Mouse (Mus musculus): Measurements from ENCODE around the gene Prdx6b. TPM values are rescaled to one million over a fixed set of nuclear protein-coding genes. Genes with fewer than 3 reads are reported as not detected.

Prdx6b gene
- not detected in 2 replicates for polyA plus RNA-seq (2011; ENCODE audit: insufficient read depth, insufficient read length, low read depth, missing spikeins)

DNA sequence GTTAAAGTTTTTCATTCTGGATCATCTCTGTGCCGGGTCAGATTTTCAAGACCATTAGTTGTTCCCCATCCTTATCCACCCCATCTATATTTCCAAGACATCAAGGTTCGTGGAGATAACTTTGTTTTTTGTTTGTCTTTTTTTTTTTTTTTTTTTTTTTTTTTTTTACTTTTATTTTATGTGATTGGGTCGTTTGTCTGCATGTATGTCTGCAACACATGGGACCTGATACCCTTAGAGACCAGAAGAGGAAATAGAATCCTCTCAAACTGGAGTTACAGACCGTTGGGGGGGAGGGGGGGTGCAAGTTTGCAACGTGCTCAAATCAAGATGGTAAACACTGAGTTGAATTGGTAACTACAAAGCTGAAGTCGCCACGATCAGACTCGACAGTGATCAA, at the start of gene Prdx6b:
Gene Prdx6b (plus strand): TSS at position 301 of the 400 bp plus-strand sequence.
- TF ChIP-seq EP300 (IDR thresholded peaks at IDR 0.05; ENCODE audit: insufficient read depth, low read depth, low read length), result no peak
- TF ChIP-seq POLR2A (IDR thresholded peaks at IDR 0.05; ENCODE audit: insufficient read depth, low read length), result no peak
- no peak for TF ChIP-seq CTCF (IDR thresholded peaks at IDR 0.05; ENCODE audit: low read depth, low read length)
- Histone ChIP-seq H3K27me3 (ENCODE audit: control insufficient read depth, insufficient read depth, low read length, poor library complexity, severe bottlenecking) (no peaks in the 10 kb centered on the region), H3K4me1 (ENCODE audit: control insufficient read depth, insufficient read depth, low read length) (no peaks in the 10 kb centered on the region), H3K9me3 (replicated peaks; ENCODE audit: control insufficient read depth, insufficient read depth, low read length, poor library complexity, severe bottlenecking) (no peaks in the 10 kb centered on the region), H3K9ac (ENCODE audit: low read depth, poor library complexity, severe bottlenecking) (no peak within 1 kb of the TSS), H3K36me3 (ENCODE audit: control insufficient read depth, insufficient read depth, low read length, poor library complexity, severe bottlenecking) (no peaks in the 10 kb centered on the region), H3K4me3 (ENCODE audit: low read depth, low read length) (no peak within 1 kb of the TSS), H3K27ac (ENCODE audit: insufficient read depth, low read length) (no peak within 1 kb of the TSS)

DNA sequence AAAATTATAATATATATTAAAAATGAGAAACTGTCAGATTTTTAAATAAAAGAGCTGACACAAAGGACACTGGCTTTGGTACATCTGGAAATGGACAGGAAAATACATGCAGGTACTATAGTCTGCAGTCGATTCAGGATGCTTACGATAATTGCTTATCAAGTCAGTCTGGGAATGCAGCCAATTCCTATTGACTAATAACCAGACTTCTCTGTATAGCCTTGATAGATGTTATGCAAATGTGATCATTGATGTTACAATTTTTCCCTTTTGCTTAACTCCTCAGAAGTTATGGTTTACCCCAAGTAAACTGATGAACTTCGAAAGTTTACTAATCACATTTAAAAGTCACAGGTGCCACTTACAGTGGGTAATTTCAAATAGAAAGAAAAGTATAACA, 44.8 kb upstream of the Prdx6b start:
- TF ChIP-seq EP300 (IDR thresholded peaks at IDR 0.05; ENCODE audit: insufficient read depth, low read depth, low read length), result no peak
- no peak for TF ChIP-seq CTCF (IDR thresholded peaks at IDR 0.05; ENCODE audit: low read depth, low read length)
- no peak for TF ChIP-seq POLR2A (IDR thresholded peaks at IDR 0.05; ENCODE audit: insufficient read depth, low read length)

DNA sequence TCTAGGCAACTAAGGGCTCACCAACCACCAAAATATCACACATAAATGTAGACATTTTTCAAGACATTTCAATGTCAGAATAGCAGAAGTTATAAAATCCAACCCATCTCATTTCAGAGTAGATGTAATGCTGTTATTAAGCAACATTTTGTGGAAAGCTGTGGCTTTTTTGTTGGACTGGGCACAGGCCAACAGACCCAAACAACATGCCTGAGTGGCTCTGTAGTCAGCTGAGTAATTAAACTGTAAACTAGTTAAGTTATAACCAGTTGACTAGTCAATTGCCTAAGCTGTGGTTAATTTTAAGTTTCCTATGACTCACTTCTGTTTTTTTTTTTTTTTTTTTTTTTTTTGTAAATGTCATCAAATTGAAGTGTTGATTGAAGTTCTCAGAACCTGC, 44.4 kb upstream of the Prdx6b start:
- Histone ChIP-seq H3K36me3 (ENCODE audit: control insufficient read depth, insufficient read depth, low read length, poor library complexity, severe bottlenecking) (no peaks in the 10 kb centered on the region), H3K27me3 (ENCODE audit: control insufficient read depth, insufficient read depth, low read length, poor library complexity, severe bottlenecking) (no peaks in the 10 kb centered on the region), H3K9ac (ENCODE audit: low read depth, poor library complexity, severe bottlenecking) (no peak overlapping the region), H3K4me3 (ENCODE audit: low read depth, low read length) (no peak overlapping the region), H3K27ac (ENCODE audit: insufficient read depth, low read length) (no peak overlapping the region), H3K9me3 (replicated peaks; ENCODE audit: control insufficient read depth, insufficient read depth, low read length, poor library complexity, severe bottlenecking) (peaks cover 5% of the 10 kb centered on the region), H3K4me1 (ENCODE audit: control insufficient read depth, insufficient read depth, low read length) (no peaks in the 10 kb centered on the region)
- TF ChIP-seq POLR2A (IDR thresholded peaks at IDR 0.05; ENCODE audit: insufficient read depth, low read length), result no peak
- TF ChIP-seq EP300 (IDR thresholded peaks at IDR 0.05; ENCODE audit: insufficient read depth, low read depth, low read length), result no peak
- TF ChIP-seq CTCF (IDR thresholded peaks at IDR 0.05; ENCODE audit: low read depth, low read length), result no peak

More for the DNA sequence above, 44.8 kb upstream of the Prdx6b start:
- Histone ChIP-seq H3K4me3 (ENCODE audit: low read depth, low read length) (no peak overlapping the region), H3K27me3 (ENCODE audit: control insufficient read depth, insufficient read depth, low read length, poor library complexity, severe bottlenecking) (no peaks in the 10 kb centered on the region), H3K36me3 (ENCODE audit: control insufficient read depth, insufficient read depth, low read length, poor library complexity, severe bottlenecking) (no peaks in the 10 kb centered on the region), H3K27ac (ENCODE audit: insufficient read depth, low read length) (no peak overlapping the region), H3K9ac (ENCODE audit: low read depth, poor library complexity, severe bottlenecking) (no peak overlapping the region), H3K9me3 (replicated peaks; ENCODE audit: control insufficient read depth, insufficient read depth, low read length, poor library complexity, severe bottlenecking) (peaks cover 5% of the 10 kb centered on the region), H3K4me1 (ENCODE audit: control insufficient read depth, insufficient read depth, low read length) (no peaks in the 10 kb centered on the region)

DNA sequence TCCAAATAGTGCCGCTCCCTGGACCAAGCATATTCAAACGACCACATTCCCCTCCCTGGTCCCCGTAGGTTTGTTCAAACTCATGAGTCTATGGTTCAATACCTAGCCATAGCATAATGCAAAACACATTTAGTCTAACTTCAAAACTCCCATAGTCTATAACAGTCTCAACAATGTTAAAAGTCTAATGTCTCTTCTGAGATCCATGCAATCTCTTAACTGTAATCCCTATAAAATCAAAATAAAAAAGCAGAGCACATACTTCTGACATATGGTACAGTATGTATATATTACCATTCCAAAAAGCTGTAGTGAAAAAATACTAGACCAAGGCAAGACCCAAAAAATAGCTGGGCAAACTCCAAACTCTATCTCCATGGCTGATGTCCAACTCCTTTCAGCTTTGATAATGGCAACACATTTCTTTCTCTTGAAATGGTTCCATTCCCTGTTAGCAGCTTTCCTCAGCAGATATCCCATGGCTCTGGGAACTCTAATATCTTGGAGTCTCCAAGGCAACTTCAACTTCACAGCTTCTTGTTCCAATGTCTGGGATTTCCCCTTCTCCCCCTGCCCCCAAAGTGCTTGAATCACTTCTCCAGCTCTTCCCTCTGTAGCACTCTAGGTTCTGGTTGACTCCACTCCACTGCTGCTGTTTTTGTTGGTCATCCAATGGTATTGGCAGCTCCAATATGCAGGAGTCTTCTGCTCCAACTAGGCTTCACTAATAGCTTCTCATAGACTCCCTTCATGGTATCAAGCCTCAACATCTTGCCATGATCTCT, 32.2 kb upstream of the Prdx6b start:
- no peak overlapping the region for H3K9ac ChIP-seq (ENCODE audit: low read depth, poor library complexity, severe bottlenecking)
- no peak overlapping the region for H3K27ac ChIP-seq (ENCODE audit: insufficient read depth, low read length)
- no peaks in the 10 kb centered on the region for H3K9me3 ChIP-seq (replicated peaks; ENCODE audit: control insufficient read depth, insufficient read depth, low read length, poor library complexity, severe bottlenecking)
- no peak overlapping the region for H3K4me3 ChIP-seq (ENCODE audit: low read depth, low read length)
- no peaks in the 10 kb centered on the region for H3K4me1 ChIP-seq (ENCODE audit: control insufficient read depth, insufficient read depth, low read length)
- TF ChIP-seq POLR2A (IDR thresholded peaks at IDR 0.05; ENCODE audit: insufficient read depth, low read length), result no peak
- TF ChIP-seq CTCF (IDR thresholded peaks at IDR 0.05; ENCODE audit: low read depth, low read length), result no peak
- TF ChIP-seq EP300 (IDR thresholded peaks at IDR 0.05; ENCODE audit: insufficient read depth, low read depth, low read length), result no peak
- H3K27me3 ChIP-seq (ENCODE audit: control insufficient read depth, insufficient read depth, low read length, poor library complexity, severe bottlenecking), result no peaks in the 10 kb centered on the region
- no peaks in the 10 kb centered on the region for H3K36me3 ChIP-seq (ENCODE audit: control insufficient read depth, insufficient read depth, low read length, poor library complexity, severe bottlenecking)

DNA sequence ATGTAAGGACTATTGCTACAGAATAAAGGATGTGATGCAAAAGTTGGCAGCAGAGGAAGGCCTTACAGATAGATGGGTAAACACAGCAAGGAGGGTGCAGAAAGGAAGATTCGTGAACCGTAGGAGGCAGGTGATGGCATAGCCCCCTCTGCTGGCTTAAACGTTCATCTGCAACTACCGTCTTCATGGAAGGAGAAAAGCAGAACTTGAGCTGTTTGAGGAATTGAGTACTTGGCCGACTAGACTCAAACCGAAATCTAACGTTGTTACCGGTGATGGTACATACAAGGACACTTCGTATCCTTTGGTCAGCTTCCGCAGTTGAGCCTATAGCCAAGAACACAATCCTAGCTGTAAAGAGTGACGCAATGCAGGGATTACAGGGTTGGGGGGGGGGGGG, 25.4 kb upstream of the Prdx6b start:
- H3K4me1 ChIP-seq (ENCODE audit: control insufficient read depth, insufficient read depth, low read length), result no peaks in the 10 kb centered on the region
- H3K36me3 ChIP-seq (ENCODE audit: control insufficient read depth, insufficient read depth, low read length, poor library complexity, severe bottlenecking), result no peaks in the 10 kb centered on the region
- no peak overlapping the region for H3K9ac ChIP-seq (ENCODE audit: low read depth, poor library complexity, severe bottlenecking)
- TF ChIP-seq POLR2A (IDR thresholded peaks at IDR 0.05; ENCODE audit: insufficient read depth, low read length) (no peak), CTCF (IDR thresholded peaks at IDR 0.05; ENCODE audit: low read depth, low read length) (peak; percentile 79)
- H3K27me3 ChIP-seq (ENCODE audit: control insufficient read depth, insufficient read depth, low read length, poor library complexity, severe bottlenecking), result no peaks in the 10 kb centered on the region
- no peak overlapping the region for H3K4me3 ChIP-seq (ENCODE audit: low read depth, low read length)
- no peak overlapping the region for H3K27ac ChIP-seq (ENCODE audit: insufficient read depth, low read length)
- no peaks in the 10 kb centered on the region for H3K9me3 ChIP-seq (replicated peaks; ENCODE audit: control insufficient read depth, insufficient read depth, low read length, poor library complexity, severe bottlenecking)

DNA sequence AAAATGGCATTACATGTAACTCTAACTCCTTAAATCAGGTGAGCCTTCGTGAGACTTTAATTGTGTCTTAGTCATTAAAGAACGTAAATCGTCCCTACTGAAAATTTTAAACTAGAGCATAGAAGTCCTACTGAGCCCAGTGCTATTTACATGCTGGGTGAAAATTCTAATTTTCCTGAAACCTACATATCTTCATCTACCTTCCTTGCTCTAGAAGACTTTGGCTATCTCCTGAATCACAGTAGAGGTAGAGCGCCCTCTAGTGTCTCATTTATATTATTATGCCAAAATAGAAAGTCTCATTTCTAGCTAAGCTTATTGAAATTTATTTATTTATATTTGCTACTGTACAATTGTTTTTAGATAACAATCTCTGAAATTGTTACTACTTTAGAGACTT, 24.2 kb upstream of the Prdx6b start:
- Histone ChIP-seq H3K4me3 (ENCODE audit: low read depth, low read length) (no peak overlapping the region), H3K36me3 (ENCODE audit: control insufficient read depth, insufficient read depth, low read length, poor library complexity, severe bottlenecking) (no peaks in the 10 kb centered on the region)
- no peak for TF ChIP-seq POLR2A (IDR thresholded peaks at IDR 0.05; ENCODE audit: insufficient read depth, low read length)
- TF ChIP-seq EP300 (IDR thresholded peaks at IDR 0.05; ENCODE audit: insufficient read depth, low read depth, low read length), result no peak
- TF ChIP-seq CTCF (IDR thresholded peaks at IDR 0.05; ENCODE audit: low read depth, low read length), result no peak

More for the DNA sequence above, 24.2 kb upstream of the Prdx6b start:
- Histone ChIP-seq H3K27me3 (ENCODE audit: control insufficient read depth, insufficient read depth, low read length, poor library complexity, severe bottlenecking) (no peaks in the 10 kb centered on the region), H3K9ac (ENCODE audit: low read depth, poor library complexity, severe bottlenecking) (no peak overlapping the region), H3K4me1 (ENCODE audit: control insufficient read depth, insufficient read depth, low read length) (no peaks in the 10 kb centered on the region), H3K9me3 (replicated peaks; ENCODE audit: control insufficient read depth, insufficient read depth, low read length, poor library complexity, severe bottlenecking) (no peaks in the 10 kb centered on the region), H3K27ac (ENCODE audit: insufficient read depth, low read length) (no peak overlapping the region)
